Mouse (Mus musculus) embryonic fibroblast, embryonic 13.5 days (primary cell): ENCODE measurements around the gene Epo.

ENCODE experiments used
- CTCF ChIP-seq: IDR thresholded peaks from 2 replicates; pipeline ENCODE4 v1.5.1; 2011; ENCODE audit warnings: mild to moderate bottlenecking, control low read depth, low read length, moderate library complexity, borderline replicate concordance; ENCODE audit not compliant: insufficient read depth
- POLR2A ChIP-seq: IDR thresholded peaks from 2 replicates; pipeline ENCODE4 v1.6.1; 2011; ENCODE audit warnings: low read depth, mild to moderate bottlenecking, control low read depth, low read length, moderate library complexity

GRCm38 (mm10) chr5:137569031-137569430 lies 36.0 kb upstream of the Epo start:
- TF ChIP-seq CTCF (no peak), POLR2A (no peak)
